Mouse (Mus musculus) skeletal muscle tissue, adult 2 months (tissue): ENCODE data around the gene Agtpbp1.
"Not testable (repeated sequence)": the region's sequence is repeated elsewhere in the genome, so short reads cannot be mapped to it uniquely, and the experiment has no call there.

Experiments used
- DNase-seq: peaks from one replicate; pipeline ENCODE4 v3.0.0-alpha.2; 2012; ENCODE audit warnings: low read depth, low spot score

Gene Agtpbp1

DNA sequence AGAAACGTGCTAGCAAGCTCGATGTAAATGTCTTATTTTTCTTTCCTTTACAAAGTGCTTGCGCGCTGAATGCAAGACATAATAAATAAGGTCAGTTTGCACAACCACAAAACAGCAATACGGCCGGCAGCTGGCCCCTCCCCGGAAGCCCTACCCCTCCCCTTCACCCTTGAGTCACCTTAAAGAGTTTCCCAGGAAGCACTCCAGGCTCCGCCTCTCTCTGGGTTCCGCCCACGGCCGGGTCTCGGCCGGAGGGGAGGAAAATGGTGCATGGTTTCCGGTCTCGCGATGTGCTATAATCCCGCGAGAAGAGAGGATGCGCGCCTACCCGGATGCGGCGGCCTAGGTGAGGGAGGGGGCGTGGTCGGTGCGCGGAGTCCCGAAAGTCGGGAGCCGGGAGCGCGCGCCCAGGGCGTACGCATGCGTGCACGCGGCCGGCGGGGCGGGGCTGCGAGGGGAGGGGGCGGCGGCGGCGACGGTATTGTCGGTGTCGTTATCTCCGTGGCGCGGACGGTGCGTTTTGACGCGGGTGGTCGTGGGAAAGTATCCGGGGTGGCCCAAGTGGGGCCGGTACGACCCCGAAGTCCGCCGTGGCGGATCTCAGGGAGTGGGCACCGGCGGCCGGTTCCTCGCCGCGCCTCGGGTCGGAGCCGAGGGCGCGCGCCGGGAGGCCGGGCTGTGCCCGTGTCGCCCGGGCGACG lies at the start of gene Agtpbp1, which contains the start of gene Naa35:
TSS of gene Agtpbp1 (minus strand) at position 281 of the 701 bp plus-strand sequence.
TSS of gene Naa35 (plus strand) at position 313 of the 701 bp plus-strand sequence.
- peak; percentile 99 for DNase-seq

DNA sequence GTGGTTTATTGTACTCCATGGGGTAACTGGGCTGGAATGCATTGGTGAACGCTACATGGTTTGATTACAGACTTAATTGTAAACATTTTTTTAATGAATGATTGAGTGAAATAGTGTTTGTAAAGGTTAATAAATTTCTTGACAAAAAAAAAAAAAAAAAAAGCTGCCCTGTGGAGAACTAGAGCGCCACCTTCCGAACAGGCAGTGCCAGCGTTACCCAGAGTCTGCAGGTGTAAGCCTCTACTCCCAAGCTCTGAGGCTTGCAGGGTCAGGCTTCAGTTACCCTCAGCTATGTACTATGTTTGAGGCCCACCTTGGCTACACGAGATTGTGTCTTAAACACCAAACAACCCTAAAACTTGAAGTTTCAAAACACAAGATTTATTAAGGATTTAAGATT lies 49.6 kb upstream of the Agtpbp1 start:
- no peak for DNase-seq

GRCm38 (mm10) chr13:59626739-59627138 lies 41.7 kb upstream of the Agtpbp1 start:
- no peak for DNase-seq

DNA sequence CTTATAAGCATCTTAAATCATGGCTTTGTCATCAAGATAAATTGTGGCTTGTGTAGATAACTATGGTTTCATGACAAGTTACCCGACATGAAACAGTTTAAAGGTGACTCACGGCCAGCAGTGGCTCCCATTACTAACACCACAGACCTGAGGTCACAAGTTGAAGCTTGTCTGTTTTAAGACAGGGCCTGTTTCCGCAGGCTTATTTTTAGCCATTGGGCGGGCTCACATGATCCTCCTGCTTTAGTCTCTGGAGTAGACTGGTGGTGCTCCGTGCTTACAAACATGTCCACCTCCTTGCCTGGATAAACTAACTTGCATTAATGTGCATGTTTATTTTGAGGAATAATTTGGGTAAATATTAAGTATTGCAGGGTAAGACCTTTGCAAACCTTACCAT lies 39.9 kb upstream of the Agtpbp1 start:
- DNase-seq = peak; percentile 76

DNA sequence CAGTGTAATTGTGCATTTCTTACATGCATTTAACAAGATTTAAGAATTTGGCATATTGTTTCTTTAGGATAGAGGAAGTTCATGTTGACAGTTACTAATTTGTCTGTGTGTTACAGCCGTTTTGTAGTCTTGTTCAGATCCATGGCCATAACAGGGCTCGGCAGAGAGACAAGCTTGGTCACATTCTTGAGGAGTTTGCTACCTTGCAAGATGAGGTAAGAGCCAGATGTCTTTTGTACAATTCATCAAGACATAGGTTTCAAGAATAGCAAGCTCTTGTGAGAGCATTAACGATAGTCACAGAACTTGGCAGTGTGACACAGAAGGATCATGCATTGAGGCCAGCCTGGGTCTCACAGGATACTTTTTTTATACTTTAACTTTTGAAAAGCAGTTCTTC lies 39.4 kb upstream of the Agtpbp1 start:
- DNase-seq = no peak

DNA sequence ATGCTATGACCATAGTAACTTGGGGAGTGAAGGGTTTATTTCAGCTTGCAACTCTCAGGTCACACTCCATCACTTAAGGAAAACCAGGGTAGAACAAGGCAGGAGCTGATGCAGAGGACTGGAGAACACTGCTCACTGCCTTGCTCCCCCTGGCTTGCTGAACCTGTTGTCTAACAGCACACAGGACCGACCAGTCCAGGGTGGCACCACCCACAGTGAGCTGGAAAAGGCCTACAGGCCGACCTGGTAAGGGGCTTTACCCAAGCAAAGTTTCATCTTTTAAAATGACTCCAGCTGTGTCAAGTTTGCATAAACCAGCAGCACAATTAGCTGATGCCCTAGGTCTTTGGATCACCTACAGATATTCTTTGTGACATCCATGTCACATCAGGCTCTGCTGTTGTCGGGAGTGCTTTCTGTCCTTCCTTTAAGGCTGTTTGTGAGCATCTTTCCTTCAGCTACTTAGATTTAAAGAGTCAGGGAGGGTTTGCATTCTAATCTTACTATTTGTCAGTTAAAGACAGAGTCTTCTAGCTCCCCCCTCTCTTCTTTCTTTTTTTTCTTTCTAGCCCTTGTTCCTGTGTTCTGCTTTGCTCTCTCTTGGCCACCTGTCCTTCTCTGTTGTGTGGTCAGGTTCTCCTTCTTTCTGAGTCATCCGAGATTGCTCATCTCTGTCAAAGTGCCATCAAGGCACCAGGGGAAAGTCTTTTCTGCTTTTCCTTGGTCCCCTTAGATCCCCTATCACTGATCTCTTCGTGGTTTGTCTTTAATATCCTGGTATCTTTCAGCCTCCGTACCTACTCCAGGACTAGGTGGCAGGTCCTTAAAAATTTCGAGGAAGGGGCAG lies 36.8 kb upstream of the Agtpbp1 start:
- no peak for DNase-seq

DNA sequence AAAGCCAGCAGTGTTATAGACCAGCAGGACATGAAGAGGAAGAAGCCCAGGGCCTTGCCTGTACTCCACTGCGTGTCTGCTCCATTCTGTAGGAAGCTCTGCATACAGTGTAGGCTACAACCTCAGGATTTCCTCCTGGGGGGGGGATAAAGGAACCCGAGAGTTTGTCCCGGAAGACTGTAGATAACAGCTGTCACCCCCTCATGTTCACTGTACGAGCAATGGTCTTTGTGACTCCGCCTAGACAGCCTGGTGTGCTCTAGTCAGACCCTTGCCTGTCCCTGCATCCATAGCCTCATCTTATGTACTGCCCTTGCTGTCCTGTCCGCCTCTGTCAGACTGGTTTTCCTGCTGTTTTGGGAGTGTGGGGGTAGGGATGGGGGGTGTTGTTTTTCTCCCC lies 33.4 kb upstream of the Agtpbp1 start:
- no peak for DNase-seq

DNA sequence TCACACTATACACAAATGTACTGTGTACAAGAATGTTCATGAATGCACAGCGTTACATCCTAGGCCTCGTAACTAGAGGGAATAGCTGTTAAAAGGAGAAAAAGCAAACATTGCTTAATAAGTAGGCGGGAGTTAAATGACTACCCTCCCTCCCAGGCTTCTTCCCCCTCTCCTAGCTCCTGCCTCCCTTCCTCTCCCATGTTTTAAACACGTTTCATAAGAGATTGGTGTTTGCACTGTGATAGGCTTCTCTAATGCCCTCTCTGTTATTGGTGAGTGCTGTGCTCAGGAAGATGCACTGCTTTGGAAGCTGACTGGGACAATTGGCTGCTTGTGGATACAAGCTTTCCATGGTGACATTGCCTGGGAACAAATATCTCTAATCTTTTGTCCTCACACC lies 30.5 kb upstream of the Agtpbp1 start:
- no peak for DNase-seq

DNA sequence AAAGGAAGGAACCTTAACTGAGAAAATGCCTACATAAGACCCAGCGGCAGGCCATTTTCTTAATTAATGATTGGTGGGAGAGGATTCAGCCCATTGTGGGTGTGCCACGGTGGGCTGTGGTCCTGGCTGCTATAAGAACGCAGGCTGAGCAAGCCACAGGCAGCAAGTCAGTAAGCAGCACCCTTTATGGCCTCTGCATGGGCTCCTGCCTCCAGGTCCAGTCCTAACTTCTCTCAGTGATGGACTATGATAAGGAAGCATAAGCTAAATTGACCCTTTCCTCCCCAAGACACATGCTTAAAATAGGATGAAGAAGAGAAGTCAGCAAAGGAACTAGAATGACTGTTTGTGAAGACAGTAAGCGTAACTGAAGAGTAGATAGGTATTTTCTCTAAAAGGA lies 30.1 kb upstream of the Agtpbp1 start:
- no peak for DNase-seq

GRCm38 (mm10) chr13:59613868-59614267 lies 28.8 kb upstream of the Agtpbp1 start:
- no peak for DNase-seq

DNA sequence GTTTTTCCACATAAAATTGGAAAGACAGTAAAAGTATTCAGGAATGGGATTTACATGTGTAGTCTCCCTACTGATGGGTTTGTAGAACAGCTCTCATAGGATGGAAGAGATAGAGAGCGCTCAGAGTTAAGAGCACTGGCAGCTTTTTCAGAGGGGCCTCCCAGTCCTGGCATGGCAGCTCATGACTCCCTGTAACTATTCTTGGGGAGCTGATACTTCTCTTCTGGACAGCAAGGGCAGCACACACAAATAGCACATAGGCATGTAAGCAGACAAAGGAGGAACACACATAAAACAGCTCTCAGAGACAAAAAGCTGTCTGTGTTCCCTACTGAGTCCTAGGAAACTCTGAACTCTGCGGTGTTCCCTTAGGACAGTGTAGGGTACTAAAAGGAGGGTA lies 25.4 kb upstream of the Agtpbp1 start:
- no peak for DNase-seq

DNA sequence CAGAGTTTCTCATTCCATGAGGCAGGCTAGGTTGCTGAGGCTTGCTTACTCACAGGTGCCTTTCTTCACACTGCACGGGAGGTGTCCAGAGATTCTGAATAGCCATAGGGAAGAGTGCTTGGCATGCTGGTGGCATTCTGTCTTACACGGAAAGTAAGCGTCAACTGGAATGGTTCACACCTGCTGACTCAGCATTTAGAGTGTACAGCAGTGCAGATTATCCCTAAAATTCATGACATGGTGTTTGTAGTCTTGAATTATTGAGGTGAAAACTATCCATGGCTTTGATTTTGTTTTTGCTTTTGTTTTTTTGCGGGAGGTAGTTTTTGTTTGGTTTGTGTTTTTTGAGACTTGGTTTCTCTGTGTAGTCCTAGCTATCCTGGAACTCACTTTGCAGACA lies 24.9 kb upstream of the Agtpbp1 start:
- no peak for DNase-seq

DNA sequence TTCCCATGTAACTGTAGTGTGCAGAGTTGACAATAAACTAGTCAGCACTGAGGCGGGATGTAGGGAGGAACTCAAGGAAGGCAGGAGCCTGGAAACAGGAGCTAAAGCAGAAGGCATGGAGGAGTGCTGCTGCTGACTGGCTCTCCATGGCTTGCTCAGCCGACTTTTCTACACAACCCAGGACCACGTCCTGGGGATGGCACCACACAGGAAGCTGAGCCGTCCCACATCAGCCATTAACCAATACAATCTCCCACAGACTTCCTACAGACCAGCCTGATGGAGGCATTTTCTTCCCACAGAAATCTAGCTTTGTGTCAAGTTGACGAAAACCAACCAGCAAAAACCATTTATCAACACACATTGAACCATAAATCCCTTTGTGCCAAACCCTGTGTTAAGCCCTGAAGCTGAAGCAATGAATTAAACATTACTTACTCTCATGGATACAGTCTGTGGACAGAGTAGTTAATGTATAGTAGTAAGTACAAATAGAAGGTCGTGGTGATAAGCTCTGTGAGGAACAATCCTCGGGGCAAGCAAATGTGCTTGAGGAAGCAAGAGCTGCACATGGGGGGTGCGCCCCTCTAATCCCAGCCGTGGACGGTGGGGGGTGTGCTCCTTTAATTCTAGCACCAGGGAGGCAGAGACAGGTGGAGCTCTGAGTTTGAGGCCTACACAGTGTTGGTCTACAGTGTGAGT lies 20.3 kb upstream of the Agtpbp1 start:
- no peak for DNase-seq

DNA sequence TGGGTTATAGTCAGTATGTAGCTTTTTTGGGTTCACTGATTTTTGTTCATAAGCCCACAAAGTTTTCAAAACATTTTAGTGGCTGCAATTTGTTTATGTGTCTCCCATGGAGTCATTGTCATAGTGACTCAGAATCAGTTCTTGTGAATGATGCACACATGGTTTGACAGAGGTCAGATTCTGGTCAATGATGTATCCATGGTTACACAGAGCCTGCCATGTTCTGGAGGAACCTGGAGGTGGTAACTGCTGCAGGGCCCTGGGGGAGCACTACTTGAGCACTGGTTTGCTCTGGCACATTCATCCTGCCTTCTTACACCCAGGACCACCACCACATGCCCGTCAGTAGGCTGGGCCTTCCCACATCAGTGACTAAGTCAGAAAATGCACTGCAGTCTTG lies 19.5 kb upstream of the Agtpbp1 start:
- no peak for DNase-seq

DNA sequence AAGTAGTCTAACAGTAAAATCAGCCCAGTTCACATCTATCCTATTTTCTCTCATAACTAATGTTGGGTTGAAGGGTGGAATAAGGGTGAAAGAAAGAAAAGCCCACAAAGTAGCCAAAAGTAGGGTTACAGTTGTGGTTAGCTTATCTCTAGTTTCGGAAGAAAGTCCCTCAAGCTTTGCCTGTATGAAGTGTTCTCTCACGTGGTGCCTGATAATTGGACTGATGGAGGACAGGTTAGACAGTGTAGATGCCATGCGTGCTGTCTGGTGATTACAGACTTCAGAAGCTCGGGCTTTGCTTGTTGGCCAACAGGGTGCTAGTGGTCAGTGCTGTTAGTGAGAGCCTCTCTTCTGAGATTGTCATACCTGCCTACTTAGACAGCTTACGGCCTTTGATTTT lies 18.1 kb upstream of the Agtpbp1 start:
- DNase-seq = no peak

GRCm38 (mm10) chr13:59592630-59593029 lies 7.6 kb upstream of the Agtpbp1 start:
- DNase-seq = no peak

GRCm38 (mm10) chr13:59592058-59592457 lies 7.0 kb upstream of the Agtpbp1 start:
- not testable (repeated sequence) for DNase-seq

DNA sequence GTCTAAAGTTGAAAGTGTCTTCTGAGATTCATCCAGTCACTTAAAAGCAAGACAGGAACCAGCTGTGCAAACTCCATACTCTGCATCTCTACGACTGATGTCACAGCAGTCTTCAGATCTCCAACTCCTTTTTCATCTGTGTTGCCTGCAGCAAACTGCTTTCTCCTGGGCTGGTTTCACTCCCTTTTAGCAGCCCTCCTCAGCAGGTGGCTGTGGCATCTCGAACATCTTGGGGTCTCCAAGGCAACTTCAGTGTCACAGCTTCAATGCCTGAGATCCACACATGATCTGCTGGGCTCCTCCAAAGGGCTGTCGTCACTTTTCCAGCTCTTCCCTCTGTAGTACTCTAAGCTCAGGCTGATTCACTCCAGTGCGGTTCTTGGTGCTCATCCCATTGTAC lies 5.7 kb upstream of the Agtpbp1 start:
- DNase-seq = no peak

DNA sequence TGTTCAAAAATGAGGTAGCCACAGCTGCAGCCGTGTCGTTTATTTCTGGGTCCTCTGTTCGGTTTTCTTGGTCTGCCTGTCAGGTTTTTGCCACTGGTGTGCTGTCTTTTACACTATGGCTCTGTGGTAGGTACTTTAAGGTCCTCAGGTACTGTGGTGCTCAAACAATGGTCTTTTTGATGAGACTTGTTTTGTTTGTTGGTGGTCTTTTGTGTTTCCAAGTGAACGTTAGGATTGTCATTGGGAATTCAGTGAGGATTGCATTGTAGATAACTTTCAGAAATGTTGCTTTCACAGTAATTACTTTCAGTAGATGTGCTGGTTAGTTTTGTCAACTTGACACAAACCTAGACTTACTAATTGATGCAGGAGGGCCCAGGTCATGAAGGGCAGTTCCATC lies 4.6 kb upstream of the Agtpbp1 start:
- no peak for DNase-seq

GRCm38 (mm10) chr13:59587201-59587600 lies 2.2 kb upstream of the Agtpbp1 start:
- DNase-seq = no peak

- DNase-seq = peak; percentile 32
Observed at GRCm38 (mm10) chr13:59585648-59586005, 600 bp upstream of the Agtpbp1 start.

DNA sequence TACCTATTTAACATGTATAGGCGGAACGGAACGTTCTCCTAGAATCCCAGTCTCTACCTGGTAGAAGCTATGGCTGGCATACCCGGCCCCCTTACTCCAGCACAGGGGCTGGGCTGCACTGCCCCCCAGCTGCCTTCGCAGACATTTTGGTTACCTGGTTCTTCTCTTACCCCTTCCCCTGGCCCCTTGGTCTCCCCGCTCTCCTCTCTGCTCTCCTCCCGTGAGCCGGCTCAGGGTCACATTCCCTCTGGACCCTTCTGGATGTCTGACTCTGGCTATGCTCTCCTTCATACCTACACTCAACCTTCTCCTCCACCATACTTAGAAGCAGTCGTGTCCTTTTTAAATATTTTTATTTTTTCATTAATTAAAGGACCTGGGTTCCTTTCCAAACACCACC lies 546 bp downstream of the Agtpbp1 start:
- peak; percentile 20 for DNase-seq
